ENCODE assay signal across 14 mouse cellular contexts in the genomic region with DNA sequence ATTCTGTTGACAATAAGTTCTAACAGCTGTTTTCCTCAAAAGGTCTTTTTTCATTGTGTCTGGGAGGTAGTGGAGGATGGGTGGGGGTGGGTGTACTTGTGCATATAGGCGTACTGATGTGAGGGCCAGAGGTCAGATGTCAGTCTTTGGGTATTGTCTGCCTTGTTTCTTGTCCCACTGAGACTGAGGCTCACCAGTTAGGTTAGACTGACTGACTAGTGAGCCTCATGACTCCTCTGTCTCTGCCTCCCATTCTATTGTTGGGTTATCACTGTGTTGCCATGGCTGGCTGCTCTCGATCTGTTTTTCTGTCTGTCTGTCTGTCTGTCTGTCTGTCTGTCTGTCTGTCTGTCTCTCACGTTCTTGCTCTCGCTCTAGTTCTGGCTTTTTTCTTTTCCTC. TPM values are rescaled to one million over a fixed set of nuclear protein-coding genes. Genes with fewer than 3 reads are reported as not detected.
DNase-seq lines count a peak whose midpoint lies in the region; ATAC-seq lines count a peak whose summit lies in the region.
"Had no signal": no experiment of that assay in that cellular context is flagged by ENCODE, and none has a peak within 500 bp of the region (broad histone marks: within the 10 kb centered on the region; RNA-seq: fewer than 3 reads in every experiment).

No protein-coding gene starts in this region.

- no peak overlapping the region for H3K9ac ChIP-seq in midbrain, embryonic 16.5 days (ENCODE audit: low read depth, low read length)
- peak overlapping the region; percentile 55; the same call in 1 of the 2 replicates for H3K9ac ChIP-seq in liver, embryonic 15.5 days
- H3K9ac ChIP-seq: intestine, embryonic 15.5 days; midbrain, embryonic 12.5 days had no signal

- H3K27me3 ChIP-seq in heart, embryonic 10.5 days (ENCODE audit: insufficient read depth, poor library complexity, severe bottlenecking) = peaks cover 11% of the 10 kb centered on the region; the same call in 1 of the 2 replicates
- peaks cover 32% of the 10 kb centered on the region for H3K27me3 ChIP-seq in midbrain, embryonic 10.5 days (ENCODE audit: low read depth, poor library complexity, severe bottlenecking)
- H3K27me3 ChIP-seq in midbrain, embryonic 16.5 days (ENCODE audit: control insufficient read depth, insufficient read depth, low read depth, low read length) = no peaks in the 10 kb centered on the region
- no peaks in the 10 kb centered on the region; the same call in 1 of the 2 replicates for H3K27me3 ChIP-seq in embryonic facial prominence, embryonic 10.5 days (replicated peaks; ENCODE audit: low read depth, poor library complexity, severe bottlenecking)
- no peaks in the 10 kb centered on the region for H3K27me3 ChIP-seq in liver, embryonic 15.5 days
- H3K27me3 ChIP-seq: intestine, embryonic 15.5 days had no signal

- intact Hi-C loops in heart, postnatal 14 days (cut with DNase I) = no loop called here

- peak overlapping the region; percentile 70 for H3K27ac ChIP-seq in heart, embryonic 10.5 days
- H3K27ac ChIP-seq in midbrain, embryonic 10.5 days (replicated peaks) = peak overlapping the region; percentile 76
- no peak overlapping the region for H3K27ac ChIP-seq in midbrain, embryonic 16.5 days (ENCODE audit: low read length)
- 0 out of 2 replicates have a peak overlapping the region, but pooled peaks have one; percentile 51 for H3K27ac ChIP-seq in embryonic facial prominence, embryonic 10.5 days (replicated peaks)
- peak overlapping the region; percentile 98 for H3K27ac ChIP-seq in liver, embryonic 15.5 days (replicated peaks)
- H3K27ac ChIP-seq: intestine, embryonic 15.5 days; kidney, postnatal 0 days; midbrain, embryonic 12.5 days had no signal

- DNase-seq in heart, embryonic 10.5 days (ENCODE audit: low spot score) = no peak
- DNase-seq in heart, postnatal 14 days = no peak
- no peak for DNase-seq in midbrain, embryonic 10.5 days (ENCODE audit: low spot score)
- DNase-seq in embryonic facial prominence, embryonic 10.5 days (ENCODE audit: low spot score) = no peak
- DNase-seq in natural killer cell, adult 2 months (ENCODE audit: low spot score in 2 of 2) = no peak
- DNase-seq: adrenal gland, postnatal 25 days; cerebellum, adult 9-10 months had no signal

- H3K4me3 ChIP-seq in heart, embryonic 10.5 days = no peak overlapping the region
- peak overlapping the region; percentile 20 for H3K4me3 ChIP-seq in midbrain, embryonic 10.5 days
- no peak overlapping the region for H3K4me3 ChIP-seq in midbrain, embryonic 16.5 days (ENCODE audit: low read depth, low read length)
- H3K4me3 ChIP-seq in embryonic facial prominence, embryonic 10.5 days = no peak overlapping the region
- peak overlapping the region; percentile 27; the same call in 1 of the 2 replicates for H3K4me3 ChIP-seq in liver, embryonic 15.5 days (replicated peaks)
- H3K4me3 ChIP-seq: intestine, embryonic 15.5 days; midbrain, embryonic 12.5 days had no signal

- WGBS in heart, embryonic 10.5 days = 29% methylated on average over 4 of the region's 4 CpGs
- whole genome bisulfite sequencing in midbrain, embryonic 10.5 days = 27% methylated on average over 4 of the region's 4 CpGs
- WGBS in midbrain, embryonic 16.5 days = 26% methylated on average over 4 of the region's 4 CpGs
- WGBS in embryonic facial prominence, embryonic 10.5 days = 40% methylated on average over 4 of the region's 4 CpGs
- WGBS in liver, embryonic 15.5 days (ENCODE audit: insufficient replicate concordance) = 9% methylated on average over 4 of the region's 4 CpGs

- ATAC-seq in midbrain, embryonic 16.5 days = no peak
- peak; percentile 40 for ATAC-seq in liver, embryonic 15.5 days (ENCODE audit: insufficient read depth)
- ATAC-seq in megakaryocyte-erythroid progenitor cell, adult 5-6 weeks (replicated peaks; ENCODE audit: low FRiP score, low TSS enrichment, poor library complexity, severe bottlenecking) = no peak
- ATAC-seq: CD4-positive, CD25-positive, alpha-beta regulatory T cell, adult 4 months had no signal

- H3K9me3 ChIP-seq in heart, embryonic 10.5 days = no peaks in the 10 kb centered on the region
- H3K9me3 ChIP-seq in midbrain, embryonic 10.5 days (replicated peaks) = no peaks in the 10 kb centered on the region
- no peaks in the 10 kb centered on the region for H3K9me3 ChIP-seq in midbrain, embryonic 16.5 days (replicated peaks; ENCODE audit: control insufficient read depth, low read length, poor library complexity, severe bottlenecking)
- no peaks in the 10 kb centered on the region for H3K9me3 ChIP-seq in embryonic facial prominence, embryonic 10.5 days
- no peaks in the 10 kb centered on the region for H3K9me3 ChIP-seq in liver, embryonic 15.5 days (replicated peaks)
- H3K9me3 ChIP-seq: intestine, embryonic 15.5 days; midbrain, embryonic 12.5 days had no signal

- peaks cover 87% of the 10 kb centered on the region for H3K4me1 ChIP-seq in heart, embryonic 10.5 days
- H3K4me1 ChIP-seq in midbrain, embryonic 10.5 days = peaks cover 87% of the 10 kb centered on the region
- peaks cover 26% of the 10 kb centered on the region for H3K4me1 ChIP-seq in midbrain, embryonic 16.5 days (ENCODE audit: control insufficient read depth, insufficient read depth, low read length)
- peaks cover 84% of the 10 kb centered on the region for H3K4me1 ChIP-seq in embryonic facial prominence, embryonic 10.5 days
- H3K4me1 ChIP-seq in liver, embryonic 15.5 days (replicated peaks) = peaks cover 99% of the 10 kb centered on the region

- no peak overlapping the region for H3K4me2 ChIP-seq in midbrain, embryonic 16.5 days (ENCODE audit: low read length)
- H3K4me2 ChIP-seq in liver, embryonic 15.5 days = peak overlapping the region; percentile 77
- H3K4me2 ChIP-seq: intestine, embryonic 15.5 days; midbrain, embryonic 12.5 days had no signal

- no peaks in the 10 kb centered on the region for H3K36me3 ChIP-seq in heart, embryonic 10.5 days
- H3K36me3 ChIP-seq in midbrain, embryonic 10.5 days = 0 out of 2 replicates have a peak, but pooled peaks cover 3% of the 10 kb centered on the region
- no peaks in the 10 kb centered on the region for H3K36me3 ChIP-seq in midbrain, embryonic 16.5 days (ENCODE audit: control insufficient read depth, insufficient read depth, low read length)
- H3K36me3 ChIP-seq in embryonic facial prominence, embryonic 10.5 days (replicated peaks) = no peaks in the 10 kb centered on the region; the same call in 1 of the 2 replicates
- peaks cover 15% of the 10 kb centered on the region; the same call in 1 of the 2 replicates for H3K36me3 ChIP-seq in liver, embryonic 15.5 days (replicated peaks)
- H3K36me3 ChIP-seq: intestine, embryonic 15.5 days; midbrain, embryonic 12.5 days had no signal

RNA-seq across cellular contexts. Expression of a gene that starts 9.1 kb away (rescaled TPM):
- polyA plus RNA-seq in heart, embryonic 10.5 days (2016; fragmentation: Nextera tagmentation; extraction: Ambion mirVana) = 16.6 and 20.7 TPM in 2 replicates
- total RNA-seq in heart, postnatal 14 days (2021) = 10 to 100 TPM; 11.1 to 12.8 TPM
- polyA plus RNA-seq in midbrain, embryonic 10.5 days (2016; fragmentation: Nextera tagmentation; extraction: Ambion mirVana) = 28.1 and 30.7 TPM in 2 replicates
- 14.7 and 14.8 TPM in 2 replicates for polyA plus RNA-seq in midbrain, embryonic 16.5 days (2015; fragmentation: Nextera tagmentation; extraction: Ambion mirVana)
- 18.8 and 20.1 TPM in 2 replicates for polyA plus RNA-seq in embryonic facial prominence, embryonic 10.5 days (2016; fragmentation: Nextera tagmentation; extraction: Ambion mirVana)
- 27.1 and 30.9 TPM in 2 replicates for polyA plus RNA-seq in liver, embryonic 15.5 days (2015; fragmentation: Nextera tagmentation; extraction: Ambion mirVana)
- 12.3 and 15.4 TPM in 2 replicates for total RNA-seq in megakaryocyte-erythroid progenitor cell, adult 5-6 weeks (2014; fragmentation: Nextera tagmentation)
- total RNA-seq in megakaryocyte-erythroid progenitor cell, adult 5-6 weeks (2017) = 11.1 and 14.3 TPM in 2 replicates

Comparison
In these comparisons a context has a peak if more than half of its experiments do, and no peak if none do; other contexts are left out.
1. H3K4me3 ChIP-seq: peak in midbrain, embryonic 10.5 days (single experiment) and liver, embryonic 15.5 days (single experiment); none in heart, embryonic 10.5 days (single experiment), midbrain, embryonic 16.5 days (single experiment) and embryonic facial prominence, embryonic 10.5 days (single experiment).